Mouse (Mus musculus) cortical plate, adult 2 months (tissue): ENCODE measurements at regions not wholly inside any gene's neighbourhood (a gene's known extent, or its start where the extent isn't known, plus 50 kb on each side); places are given as distances from the start of the nearest gene placed in this dataset.

Source experiments
- CTCF ChIP-seq: fragments of 200-500 bp; IDR thresholded peaks from 2 replicates; pipeline ENCODE4 v1.5.1; 2011; ENCODE audit warnings: mild to moderate bottlenecking, control low read depth, low read length; ENCODE audit not compliant: insufficient read depth; ENCODE audit errors: extremely low read depth
- POLR2A ChIP-seq: fragments of 200-500 bp; IDR thresholded peaks from 2 replicates; pipeline ENCODE4 v1.6.1; 2011; ENCODE audit warnings: mild to moderate bottlenecking, low read length, control low read depth; ENCODE audit not compliant: insufficient read depth; ENCODE audit errors: extremely low read depth

DNA sequence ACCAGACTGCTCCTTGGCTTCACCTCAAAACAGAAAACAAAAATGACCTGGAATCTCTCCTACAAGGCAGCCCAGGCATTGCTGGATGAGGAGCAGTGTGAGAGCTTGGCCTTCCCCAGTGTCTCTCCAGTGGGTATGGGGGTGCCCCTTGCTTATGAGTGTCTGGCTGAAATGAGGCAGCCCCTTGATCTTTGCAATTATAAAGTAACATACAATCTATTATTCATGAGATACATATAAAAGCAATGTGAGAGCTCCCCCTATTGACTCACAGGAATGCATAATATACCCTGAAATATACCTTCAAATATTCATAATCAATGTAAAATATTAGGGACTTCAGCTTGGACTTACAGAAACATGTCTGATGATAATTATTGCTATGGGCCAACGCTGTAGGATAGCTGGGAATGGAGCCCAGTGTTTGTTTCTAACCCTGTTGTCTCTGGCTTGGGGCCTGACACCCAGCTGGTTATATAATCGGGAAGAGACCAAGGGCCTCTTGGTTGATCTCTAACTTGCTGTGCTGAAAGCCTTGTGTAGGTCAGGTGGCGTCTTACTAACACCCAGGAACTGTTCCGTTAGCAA, 52.9 kb upstream of the Eya4 start:
- TF ChIP-seq CTCF: 0 out of 2 replicates have a peak, but pooled peaks have one; percentile 5
- TF ChIP-seq POLR2A: no peak
